In the genomic region with DNA sequence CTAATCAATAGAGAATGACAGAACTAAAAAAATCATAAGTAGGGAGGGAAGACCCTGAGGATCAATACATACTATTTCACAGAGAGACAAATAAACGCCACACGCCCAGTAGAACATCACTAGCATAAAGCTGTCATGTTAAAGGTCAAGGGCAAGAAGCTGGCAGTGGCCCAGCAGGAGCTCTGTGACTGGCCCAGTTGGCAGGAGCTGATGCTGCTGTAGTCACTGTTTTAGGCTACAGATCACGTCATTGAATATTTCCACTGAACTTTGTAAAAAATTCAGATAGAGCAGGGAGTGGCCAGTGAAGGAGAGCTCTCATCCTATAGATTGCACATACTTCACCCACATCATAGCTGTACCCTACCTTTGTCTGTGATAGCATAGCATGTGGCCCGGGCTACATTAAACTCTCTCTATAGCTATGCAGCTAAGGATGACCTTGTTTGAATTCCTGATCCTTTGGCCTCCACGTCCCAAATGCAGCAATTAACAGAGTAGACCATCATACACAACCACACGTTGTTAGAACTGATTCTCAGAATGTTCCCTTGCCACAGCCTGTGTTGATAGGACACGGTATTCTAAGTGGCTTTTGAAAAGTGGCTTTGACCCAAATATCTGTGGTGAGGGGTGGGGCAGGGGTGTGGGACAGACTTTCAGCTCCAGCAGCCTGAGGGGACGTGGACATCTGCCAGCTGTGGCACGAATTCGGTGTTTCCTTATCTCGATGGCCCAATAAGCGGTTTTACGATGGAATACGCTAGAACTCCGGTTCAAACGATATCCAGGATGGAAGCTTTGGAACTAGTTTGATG, we compare ENCODE assay signal across 11 mouse cellular contexts. TPM values are rescaled to one million over a fixed set of nuclear protein-coding genes. Genes with fewer than 3 reads are reported as not detected.
DNase-seq lines count a peak whose midpoint lies in the region; ATAC-seq and TF ChIP-seq lines count a peak whose summit lies in the region.
"Had no signal": no experiment of that assay in that cellular context is flagged by ENCODE, and none has a peak within 500 bp of the region (broad histone marks: within the 10 kb centered on the region; RNA-seq: fewer than 3 reads in every experiment).

No protein-coding gene starts in this region.

- no peak for TF ChIP-seq CTCF in left cerebral cortex, adult 2 months (IDR thresholded peaks at IDR 0.05)

- peak overlapping the region; percentile 93 for H3K27ac ChIP-seq in brown adipose tissue, adult 24 weeks (replicated peaks; ENCODE audit: low read depth, low read length)
- H3K27ac ChIP-seq in left cerebral cortex, adult 2 months, result no peak overlapping the region
- H3K27ac ChIP-seq: kidney, postnatal 0 days; liver, embryonic 12.5 days had no signal

- DNase-seq in cerebellum, adult 11-12 months, result peak; percentile 19
- DNase-seq in left cerebral cortex, postnatal 4 days, result peak; percentile 14
- DNase-seq in left cerebral cortex, adult 8-10 months (ENCODE audit: low spot score in 2 of 2), result no peak
- peak; percentile 54 to 62 for DNase-seq in heart, postnatal 14 days
- DNase-seq in urinary bladder, adult 2 months (ENCODE audit: low spot score), result no peak
- DNase-seq in left cerebral cortex, adult 2 months (ENCODE audit: extremely low spot score in 1 of 2, low spot score in 2 of 2), result no peak

- no peak overlapping the region for H3K4me3 ChIP-seq in brown adipose tissue, adult 24 weeks (ENCODE audit: insufficient read depth, low read depth, low read length)
- no peak overlapping the region for H3K4me3 ChIP-seq in left cerebral cortex, adult 2 months
- H3K4me3 ChIP-seq: liver, embryonic 12.5 days had no signal

- no peaks in the 10 kb centered on the region for H3K4me1 ChIP-seq in brown adipose tissue, adult 24 weeks (ENCODE audit: control insufficient read depth, insufficient read depth, insufficient read length, low read length)
- H3K4me1 ChIP-seq: liver, embryonic 12.5 days had no signal

- intact Hi-C loops in left cerebral cortex, postnatal 4 days (cut with DNase I), result no loop called here
- intact Hi-C loops in heart, postnatal 14 days (cut with DNase I), result no loop called here
- intact Hi-C loops in left cerebral cortex, adult 2 months (cut with DNase I), result no loop called here

- no peak for ATAC-seq in cerebellum, adult (ENCODE audit: insufficient number of reproducible peaks, low FRiP score, low TSS enrichment)
- ATAC-seq: liver, embryonic 12.5 days; Patski had no signal

RNA-seq across cellular contexts. Expression of a gene that starts 16.6 kb away (rescaled TPM):
- 10 to 100 TPM; 43.3 to 48.0 TPM for total RNA-seq in left cerebral cortex, postnatal 4 days (2021)
- total RNA-seq in left cerebral cortex, adult 8-10 months (2022), result 10 to 100 TPM; 35.0 to 40.4 (median 37.2) TPM
- 88.9 and 118 TPM in 2 replicates for polyA plus RNA-seq in brown adipose tissue, adult 24 weeks (2012; ENCODE audit: insufficient read depth, insufficient read length, missing spikeins)
- total RNA-seq in heart, postnatal 14 days (2021), result 10 to 100 TPM; 82.9 to 86.3 TPM
- polyA plus RNA-seq in urinary bladder, adult 2 months (2012; rRNA removed), result 27.9 and 28.5 TPM in 2 replicates
- 10 to 100 TPM; 37.8 to 57.2 TPM for total RNA-seq in left cerebral cortex, adult 2 months (2021)

RNA-seq across cellular contexts. Expression of a gene that starts 55.2 kb away (rescaled TPM):
- total RNA-seq in left cerebral cortex, postnatal 4 days (2021), result 1 to 10 TPM; 6.9 to 7.0 TPM
- under 1 TPM; 0.53 to 0.89 (median 0.58) TPM for total RNA-seq in left cerebral cortex, adult 8-10 months (2022)
- 0.20 TPM in 1 of 2 replicates, not detected in the other for polyA plus RNA-seq in brown adipose tissue, adult 24 weeks (2012; ENCODE audit: insufficient read depth, insufficient read length, missing spikeins)
- 1 to 10 TPM; 3.4 to 6.5 TPM for total RNA-seq in heart, postnatal 14 days (2021)
- polyA plus RNA-seq in urinary bladder, adult 2 months (2012; rRNA removed), result 1.6 and 1.7 TPM in 2 replicates
- under 1 TPM; 0.63 to 0.79 TPM for total RNA-seq in left cerebral cortex, adult 2 months (2021)

Comparison
In these comparisons a context has a peak if more than half of its experiments do, and no peak if none do; other contexts are left out.
1. DNase-seq: peak in cerebellum, adult 11-12 months (single experiment), left cerebral cortex, postnatal 4 days (single experiment) and heart, postnatal 14 days (2 of 2); none in left cerebral cortex, adult 8-10 months (0 of 2), urinary bladder, adult 2 months (single experiment) and left cerebral cortex, adult 2 months (0 of 2).